Mouse (Mus musculus): ENCODE data around the gene Akap8l.

GRCm38 (mm10) chr17:32396266-32396665 lies 45.9 kb upstream of the Akap8l start:
- TF ChIP-seq CTCF (IDR thresholded peaks at IDR 0.05; ENCODE audit: low read depth, low read length): no peak
- TF ChIP-seq POLR2A (IDR thresholded peaks at IDR 0.05; ENCODE audit: borderline replicate concordance, low read depth, low read length): no peak

Measured in bone marrow macrophage, adult 2 months (primary cell).